Mouse (Mus musculus): ENCODE data around the gene Folr1.

- TF ChIP-seq CTCF (IDR thresholded peaks at IDR 0.05; ENCODE audit: borderline replicate concordance, insufficient read depth, low read depth, low read length) (no peak), POLR2A (IDR thresholded peaks at IDR 0.05; ENCODE audit: borderline replicate concordance, insufficient read depth, low read length) (no peak)
These were observed 22.7 kb downstream of the Folr1 start for GRCm38 (mm10) chr7:101847934-101848333.

Data from cerebellum, adult 2 months (tissue).